ENCODE assay signal across 13 mouse cellular contexts in the genomic region with DNA sequence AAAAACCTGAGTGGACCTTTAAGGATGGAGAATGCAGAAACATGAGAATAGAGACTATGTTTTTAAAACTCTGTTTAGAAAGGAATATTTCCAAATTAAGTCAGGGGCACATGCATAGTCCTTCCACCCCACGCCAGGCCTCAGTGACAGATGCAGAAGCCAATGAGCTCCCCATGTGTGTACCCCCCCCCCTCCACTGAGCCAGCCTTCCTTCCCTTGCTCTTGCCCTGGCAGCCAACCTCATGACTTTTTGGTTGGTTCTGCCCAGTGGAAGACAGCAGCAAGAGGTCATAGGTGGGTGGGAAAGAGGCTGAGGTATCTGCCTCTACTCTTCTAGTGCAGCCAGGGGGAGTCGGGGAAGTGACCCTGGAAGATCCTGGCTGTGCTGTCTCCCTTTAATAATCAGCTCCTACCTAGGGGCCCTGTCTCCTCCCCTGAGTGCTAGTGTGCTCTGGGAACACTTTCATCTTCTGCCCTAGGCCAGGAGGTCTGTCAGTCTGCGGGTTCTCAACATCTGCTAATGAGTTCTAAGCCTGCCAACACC. TPM values are rescaled to one million over a fixed set of nuclear protein-coding genes. Genes with fewer than 3 reads are reported as not detected.
"Had no signal": no experiment of that assay in that cellular context is flagged by ENCODE, and none has a peak within 500 bp of the region (broad histone marks: within the 10 kb centered on the region; RNA-seq: fewer than 3 reads in every experiment).

No protein-coding gene starts in this region.

- H3K9ac ChIP-seq: limb, embryonic 15.5 days; liver, embryonic 13.5 days; liver, postnatal 0 days; lung, embryonic 15.5 days; midbrain, embryonic 13.5 days had no signal

- H3K27ac ChIP-seq: limb, embryonic 15.5 days; liver, embryonic 13.5 days; lung, embryonic 15.5 days; macrophage; midbrain, embryonic 13.5 days had no signal

- ATAC-seq: liver, postnatal 0 days; midbrain, embryonic 13.5 days had no signal

- H3K4me2 ChIP-seq: limb, embryonic 15.5 days; liver, embryonic 13.5 days; lung, embryonic 15.5 days; midbrain, embryonic 13.5 days had no signal

- H3K4me3 ChIP-seq: limb, embryonic 15.5 days; liver, embryonic 13.5 days; lung, embryonic 15.5 days; megakaryocyte, embryonic 14.5 days; midbrain, embryonic 13.5 days had no signal

- DNase-seq: kidney, postnatal 14 days; layer of hippocampus, postnatal 36 days; liver, embryonic 13.5 days; liver, postnatal 0 days; lung, postnatal 14 days; right cerebral cortex, postnatal 14 days; thymus, adult 18-20 months; thymus, postnatal 14 days had no signal

- H3K36me3 ChIP-seq: limb, embryonic 15.5 days; liver, embryonic 13.5 days; lung, embryonic 15.5 days; midbrain, embryonic 13.5 days had no signal

- H3K9me3 ChIP-seq: limb, embryonic 15.5 days; liver, embryonic 13.5 days; lung, embryonic 15.5 days; midbrain, embryonic 13.5 days had no signal

RNA-seq across cellular contexts. Expression of a gene that starts 4.8 kb away (rescaled TPM):
- polyA plus RNA-seq: liver, postnatal 0 days; lung, embryonic 15.5 days; macrophage had no signal
